Mouse (Mus musculus) lung, adult 2 months (tissue): ENCODE measurements around the gene Ccdc9.

Source experiments
- CTCF ChIP-seq: fragments of 200-500 bp; IDR thresholded peaks from 2 replicates; pipeline ENCODE4 v1.5.1; 2011; ENCODE audit warnings: mild to moderate bottlenecking, low read length, control low read depth; ENCODE audit not compliant: insufficient read depth
- POLR2A ChIP-seq: fragments of 200-500 bp; IDR thresholded peaks from 2 replicates; pipeline ENCODE4 v1.6.1; 2011; ENCODE audit warnings: low read depth, mild to moderate bottlenecking, control low read depth, low read length, borderline replicate concordance; ENCODE audit errors: extremely low read depth

- TF ChIP-seq CTCF = no peak
- TF ChIP-seq POLR2A = no peak
Observed at GRCm38 (mm10) chr7:16319216-16319615, 32.6 kb upstream of the Ccdc9 start.
